Mouse (Mus musculus): ENCODE data around the gene Slc6a8.

GRCm38 (mm10) chrX:73637415-73637814 lies 35.5 kb upstream of the Slc6a8 start:
- TF ChIP-seq CTCF (IDR thresholded peaks at IDR 0.05; ENCODE audit: insufficient read depth, low read depth, low read length) (no peak), POLR2A (IDR thresholded peaks at IDR 0.05; ENCODE audit: insufficient read depth, low read depth, low read length) (no peak)
